Mouse (Mus musculus) cerebellum, postnatal 25 days (tissue): ENCODE measurements around the gene Kcnj14.
A peak's percentile ranks its signal among the peaks of the same experiment; 100 is the strongest.

Experiments
- DNase-seq, 2 experiments: peaks; one replicate each; pipeline ENCODE4 v3.0.0; 2021; ENCODE audit warnings: mixed read lengths in 2 of 2

The Kcnj14 gene

DNA sequence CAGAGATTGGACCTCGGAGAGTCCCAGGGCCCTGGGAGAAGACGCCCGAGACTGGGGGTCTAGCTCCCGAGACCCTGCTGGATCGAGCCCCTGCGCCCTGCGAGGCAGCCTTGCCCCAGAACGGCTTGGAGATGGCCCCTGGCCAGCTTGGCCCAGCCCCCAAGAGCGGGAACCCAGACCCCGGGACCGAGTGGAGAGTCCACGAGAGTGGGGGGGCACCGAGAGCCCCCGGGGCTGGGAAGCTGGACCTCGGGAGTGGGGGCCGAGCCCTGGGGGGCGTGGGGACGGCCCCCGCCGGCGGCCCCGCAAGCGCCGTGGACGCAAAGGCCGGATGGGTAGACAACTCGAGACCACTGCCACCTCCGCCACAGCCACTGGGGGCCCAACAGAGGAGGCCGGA lies 29.6 kb downstream of the Kcnj14 start:
- DNase-seq: peak in 1 of 2 experiments; percentile 47

DNA sequence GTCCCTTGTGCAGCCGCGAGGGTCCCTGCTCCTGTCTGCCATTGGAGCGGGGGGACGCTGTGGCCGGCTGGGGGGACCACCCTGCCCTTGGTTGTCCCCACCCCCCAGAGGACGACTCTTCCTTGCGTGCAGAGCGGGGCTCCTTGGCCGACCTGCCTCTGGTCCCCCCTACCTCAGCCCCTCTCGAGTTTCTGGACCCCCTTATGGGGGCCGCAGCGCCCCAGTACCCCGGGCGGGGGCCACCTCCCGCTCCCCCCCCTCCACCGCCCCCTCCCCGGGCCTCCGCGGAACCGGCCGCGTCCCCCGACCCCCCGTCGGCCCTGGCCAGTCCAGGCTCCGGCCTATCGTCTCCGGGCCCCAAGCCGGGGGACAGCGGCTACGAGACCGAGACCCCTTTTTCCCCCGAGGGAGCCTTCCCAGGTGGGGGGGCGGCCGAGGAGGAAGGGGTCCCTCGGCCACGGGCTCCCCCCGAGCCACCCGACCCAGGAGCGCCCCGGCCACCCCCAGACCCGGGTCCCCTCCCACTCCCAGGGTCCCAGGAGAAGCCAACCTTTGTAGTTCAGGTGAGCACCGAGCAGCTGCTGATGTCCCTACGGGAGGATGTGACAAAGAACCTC lies 30.5 kb downstream of the Kcnj14 start:
- DNase-seq: peak in 1 of 2 experiments; percentile 26

DNA sequence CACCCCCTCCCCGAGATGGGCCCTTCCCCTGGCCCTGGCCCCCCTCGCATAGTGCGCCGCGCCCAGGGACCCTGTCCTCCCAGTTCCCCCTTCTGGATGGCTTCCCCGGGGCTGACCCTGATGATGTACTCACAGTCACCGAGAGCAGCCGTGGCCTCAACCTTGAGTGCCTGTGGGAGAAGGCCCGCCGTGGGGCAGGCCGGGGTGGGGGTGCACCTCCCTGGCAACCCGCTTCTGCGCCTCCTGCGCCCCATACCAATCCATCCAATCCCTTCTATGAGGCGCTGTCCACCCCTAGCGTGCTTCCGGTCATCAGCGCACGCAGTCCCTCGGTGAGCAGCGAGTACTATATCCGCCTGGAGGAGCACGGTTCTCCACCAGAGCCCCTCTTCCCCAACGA lies 31.3 kb downstream of the Kcnj14 start:
- no peak for DNase-seq

DNA sequence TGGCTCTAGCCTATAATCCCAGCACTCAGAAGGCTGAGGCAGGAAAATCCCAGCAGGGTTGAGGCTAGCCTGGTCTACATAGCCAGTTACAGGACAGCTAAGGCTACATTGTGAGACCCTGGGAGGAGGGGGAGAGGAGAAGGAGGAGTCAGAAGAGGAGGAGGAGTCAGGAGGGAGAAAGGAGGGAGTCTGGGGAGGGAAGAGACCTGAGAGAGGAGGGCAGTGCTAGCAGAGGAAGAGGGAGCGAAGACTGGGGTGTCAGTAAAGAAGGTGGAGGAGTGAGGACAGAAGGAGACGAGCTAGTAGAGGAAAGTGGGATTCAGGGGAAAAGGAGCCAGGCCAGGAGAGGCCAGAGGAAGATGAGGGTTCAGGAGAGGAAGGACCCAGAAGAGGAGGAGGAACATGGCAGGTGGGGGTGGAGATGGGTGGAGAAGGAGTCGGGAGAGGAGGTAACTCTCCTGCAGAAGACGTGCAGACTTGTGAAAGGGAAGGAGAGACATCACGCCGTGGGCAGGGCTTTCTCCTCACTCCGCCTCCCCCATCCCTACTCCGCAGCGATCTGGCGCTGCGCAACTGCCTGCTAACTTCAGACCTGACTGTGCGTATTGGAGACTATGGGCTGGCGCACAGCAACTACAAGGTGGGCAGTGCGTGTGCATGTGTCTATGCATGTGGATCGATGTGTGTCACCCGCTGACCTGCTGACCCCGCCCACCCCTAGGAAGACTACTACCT lies 32.7 kb downstream of the Kcnj14 start:
- peak in 1 of 2 experiments; percentile 6 for DNase-seq

DNA sequence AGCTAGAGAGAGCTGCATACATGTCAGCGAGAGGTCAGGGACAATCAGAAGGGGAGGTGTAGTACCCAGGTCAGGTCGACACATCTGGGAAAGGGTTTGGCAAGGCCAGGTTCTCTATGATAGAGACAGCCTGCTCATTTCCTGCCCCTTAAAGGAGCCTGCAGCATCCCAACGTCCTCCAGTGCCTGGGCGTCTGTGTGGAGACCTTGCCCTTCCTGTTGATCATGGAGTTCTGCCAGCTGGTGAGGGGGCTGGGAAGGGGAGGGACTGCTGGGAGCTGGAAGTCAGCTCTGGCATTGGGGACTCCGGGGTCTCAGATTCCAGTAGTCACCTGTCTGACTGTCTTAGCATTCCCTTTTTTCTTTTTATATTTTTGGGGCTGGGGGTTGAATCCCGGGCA lies 33.9 kb downstream of the Kcnj14 start:
- DNase-seq: peak in 1 of 2 experiments; percentile 10

DNA sequence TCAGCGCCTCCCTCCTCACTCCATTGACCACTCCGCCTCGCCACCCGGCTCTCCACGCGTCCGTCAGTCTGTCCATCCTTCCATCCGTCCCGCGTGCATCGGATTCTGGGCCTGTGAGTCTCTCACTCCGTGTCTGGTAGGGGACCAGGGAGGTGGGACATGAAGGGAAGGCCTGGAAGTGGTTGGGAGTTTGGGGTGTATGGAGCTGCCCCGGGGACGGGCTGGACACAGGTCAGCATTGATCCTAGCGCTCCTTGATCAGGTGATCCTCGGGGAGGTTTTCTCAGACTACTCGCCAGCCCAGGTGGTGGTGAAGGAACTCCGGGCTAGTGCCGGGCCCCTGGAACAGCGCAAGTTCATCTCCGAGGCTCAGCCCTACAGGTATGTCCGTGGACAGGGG lies 36.9 kb downstream of the Kcnj14 start:
- DNase-seq: peak in 1 of 2 experiments; percentile 41

DNA sequence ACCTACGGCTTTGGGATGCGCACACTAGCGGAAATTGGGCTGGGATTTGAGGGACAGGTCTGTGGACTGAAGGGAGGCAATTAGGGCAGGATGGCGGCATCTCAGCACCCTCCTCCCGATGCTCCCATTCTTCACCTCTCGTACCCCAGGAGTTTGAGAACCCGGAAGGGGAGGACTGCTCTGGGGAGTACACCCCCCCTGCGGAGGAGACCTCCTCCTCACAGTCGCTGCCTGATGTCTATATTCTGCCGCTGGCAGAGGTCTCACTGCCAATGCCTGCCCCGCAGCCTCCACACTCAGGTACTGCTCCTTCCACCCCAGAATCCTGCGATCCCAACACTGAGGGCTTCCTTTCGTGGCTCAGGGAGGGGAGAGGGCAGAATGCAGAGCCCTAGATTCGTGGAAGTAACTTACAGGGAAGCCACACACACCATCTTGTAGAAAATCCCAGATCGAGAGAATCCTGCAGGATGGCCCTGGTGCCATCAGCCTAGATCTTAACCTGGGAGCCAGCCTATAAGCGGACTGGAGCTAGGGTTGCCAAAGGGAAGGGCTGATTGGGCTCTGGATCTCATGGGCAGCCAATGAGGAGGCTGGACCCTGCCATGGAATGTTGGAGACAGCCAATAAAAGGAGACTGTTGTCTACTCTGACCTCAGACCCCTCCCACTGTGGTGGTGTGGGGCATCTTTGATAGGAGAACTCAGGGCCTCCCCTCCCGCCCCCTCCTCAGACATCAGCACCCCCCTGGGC lies 37.7 kb downstream of the Kcnj14 start:
- peak; percentile 70 to 79 for DNase-seq

DNA sequence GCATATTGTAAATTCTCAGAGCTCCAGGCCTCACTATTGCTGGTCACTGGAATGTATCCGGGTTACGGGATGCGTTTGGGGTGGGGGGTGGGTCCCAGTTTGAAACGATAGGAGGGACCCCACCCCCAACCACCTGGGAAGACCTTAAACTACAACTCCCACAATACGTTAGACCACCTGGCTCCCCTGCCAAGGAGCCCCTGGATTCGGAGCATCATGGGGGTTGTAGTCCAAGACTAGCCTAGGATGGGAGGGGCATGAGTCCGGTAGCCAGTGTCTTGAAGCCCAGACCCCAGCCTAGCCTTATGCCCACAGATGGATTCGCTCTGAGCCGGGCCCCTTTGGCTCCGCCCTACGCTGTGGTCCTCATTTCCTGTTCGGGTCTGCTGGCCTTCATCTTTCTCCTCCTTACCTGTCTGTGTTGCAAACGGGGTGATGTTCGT lies 38.4 kb downstream of the Kcnj14 start:
- peak; percentile 77 to 84 for DNase-seq

DNA sequence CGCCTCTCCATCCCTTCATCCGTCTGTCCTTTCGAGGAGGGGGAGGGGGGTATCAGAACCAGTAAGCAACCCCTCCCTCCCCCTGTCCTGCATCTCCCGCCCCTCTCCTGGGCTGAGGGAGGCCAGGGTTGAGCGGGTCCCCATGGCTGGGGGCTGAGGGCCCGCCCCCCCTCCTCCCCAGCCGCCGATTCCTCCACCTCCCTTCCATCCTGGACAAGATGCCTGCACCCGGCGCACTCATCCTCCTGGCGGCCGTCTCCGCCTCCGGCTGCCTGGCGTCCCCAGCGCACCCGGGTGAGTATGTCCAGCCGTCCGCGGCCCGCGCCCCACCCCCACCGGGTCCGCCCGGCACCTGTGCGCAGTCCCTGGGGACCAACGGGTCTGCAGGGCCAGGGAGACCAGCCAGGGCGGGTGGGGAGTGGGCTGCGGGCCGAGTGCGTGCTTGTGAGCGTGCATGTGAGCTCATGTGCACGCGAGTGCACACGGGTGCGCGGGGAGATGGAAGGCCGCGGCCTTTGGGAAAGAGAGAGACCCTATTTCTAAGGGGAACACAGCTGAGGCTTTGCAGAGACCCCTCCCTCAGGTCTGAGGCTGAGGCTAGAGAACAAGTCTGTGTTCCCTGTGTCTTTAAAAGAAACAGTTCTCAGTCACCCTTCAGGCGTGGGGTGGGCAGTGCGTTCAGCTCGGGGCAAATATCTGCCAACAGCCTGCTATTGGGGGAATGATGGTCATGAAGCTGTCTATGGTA lies 39.0 kb downstream of the Kcnj14 start:
- peak; percentile 71 to 81 for DNase-seq

DNA sequence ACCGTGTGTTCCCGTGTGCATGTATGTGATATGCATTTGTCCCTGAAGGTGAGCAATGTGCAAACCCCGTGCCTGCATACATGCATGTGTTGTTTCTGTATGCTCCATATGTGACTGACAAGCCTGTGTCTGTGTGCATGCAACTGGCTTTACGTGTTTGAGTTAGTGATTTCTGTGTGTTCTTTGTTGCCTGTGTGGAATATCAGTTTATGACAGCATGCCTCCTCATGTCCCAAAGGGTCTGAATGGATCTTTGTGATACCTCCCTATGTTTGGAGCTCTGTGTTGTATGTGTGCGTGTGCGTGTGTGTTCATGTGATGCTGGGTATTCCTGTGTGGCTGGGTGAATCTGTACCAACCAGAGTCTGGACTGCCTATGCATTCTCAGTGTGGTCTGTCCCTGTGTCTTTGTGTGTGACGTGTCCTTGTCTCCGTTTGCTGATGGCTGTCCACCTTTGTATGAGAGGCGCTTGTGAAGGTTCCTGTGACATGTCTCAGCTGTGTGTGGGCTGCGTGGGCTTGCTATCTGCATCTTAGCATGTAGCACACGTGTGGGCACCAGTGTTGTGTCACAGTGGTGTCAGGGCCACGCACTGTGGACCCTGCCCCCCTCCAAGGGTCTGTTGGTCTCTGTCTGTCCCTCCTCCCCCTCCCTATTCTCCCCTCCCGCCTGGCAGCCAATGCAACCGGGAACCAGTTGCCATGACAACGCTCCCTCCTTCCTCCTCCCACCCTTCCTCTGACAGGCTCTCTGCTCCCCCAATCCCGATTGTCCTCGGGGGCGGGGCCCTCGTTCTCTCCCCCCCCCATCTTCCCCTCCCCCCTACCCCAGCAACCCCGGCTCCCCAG lies 39.8 kb downstream of the Kcnj14 start, which contains the start of gene Sult2b1:
Gene Sult2b1 (minus strand): TSS at position 146 of the 849 bp plus-strand sequence.
- peak; percentile 91 to 96 for DNase-seq

DNA sequence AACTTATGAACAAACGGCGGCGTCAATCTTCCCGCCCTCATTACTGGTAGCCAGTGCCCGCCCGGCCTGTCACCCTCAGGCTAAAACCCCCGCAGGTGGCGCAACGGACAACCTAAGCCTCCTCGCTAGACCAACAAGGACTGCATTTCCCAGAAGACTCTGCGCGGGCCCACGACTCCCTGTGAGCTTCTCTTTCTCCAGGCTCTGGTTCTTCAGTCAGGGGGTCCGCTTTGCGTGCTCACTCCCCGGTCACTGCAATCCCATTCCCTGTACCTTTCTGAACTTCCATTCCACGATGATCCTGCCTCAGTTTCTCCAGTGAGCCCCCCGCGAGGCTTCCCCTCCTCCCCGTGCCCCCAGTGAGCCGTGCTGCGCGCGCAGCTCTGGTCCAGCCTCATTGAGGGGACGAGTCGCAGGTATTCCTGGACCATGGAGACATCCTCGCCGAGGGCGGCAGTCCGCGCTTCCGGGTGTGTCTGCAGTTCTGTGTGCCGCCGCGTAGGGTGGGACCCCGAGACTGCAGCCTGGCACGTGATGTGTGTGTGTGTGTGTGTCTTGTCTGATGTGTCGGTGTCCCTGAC lies 41.0 kb downstream of the Kcnj14 start, which contains the start of gene Lmtk3:
Gene Lmtk3 (plus strand): TSS at position 228 of the 581 bp plus-strand sequence.
- DNase-seq: peak; percentile 91 to 92

DNA sequence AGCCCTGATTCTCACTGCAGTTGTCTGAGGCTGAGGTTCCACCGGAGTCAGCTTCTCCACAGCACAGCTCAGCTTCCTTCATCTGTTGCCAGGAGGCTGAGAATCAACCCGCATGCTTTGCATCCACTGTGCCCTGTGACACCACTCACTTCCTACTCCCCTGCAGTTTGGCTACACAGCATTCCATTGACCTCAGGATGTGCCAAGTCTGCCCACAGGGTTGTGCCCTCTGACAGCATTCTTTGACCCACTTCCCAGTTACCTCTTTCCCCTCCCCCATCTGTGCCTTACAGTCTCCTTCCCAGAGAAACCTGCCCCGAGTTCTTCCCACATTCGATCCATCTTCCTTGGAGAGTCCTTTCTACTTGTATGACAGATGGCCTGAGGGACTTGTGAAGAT lies 42.3 kb downstream of the Kcnj14 start:
- no peak for DNase-seq

DNA sequence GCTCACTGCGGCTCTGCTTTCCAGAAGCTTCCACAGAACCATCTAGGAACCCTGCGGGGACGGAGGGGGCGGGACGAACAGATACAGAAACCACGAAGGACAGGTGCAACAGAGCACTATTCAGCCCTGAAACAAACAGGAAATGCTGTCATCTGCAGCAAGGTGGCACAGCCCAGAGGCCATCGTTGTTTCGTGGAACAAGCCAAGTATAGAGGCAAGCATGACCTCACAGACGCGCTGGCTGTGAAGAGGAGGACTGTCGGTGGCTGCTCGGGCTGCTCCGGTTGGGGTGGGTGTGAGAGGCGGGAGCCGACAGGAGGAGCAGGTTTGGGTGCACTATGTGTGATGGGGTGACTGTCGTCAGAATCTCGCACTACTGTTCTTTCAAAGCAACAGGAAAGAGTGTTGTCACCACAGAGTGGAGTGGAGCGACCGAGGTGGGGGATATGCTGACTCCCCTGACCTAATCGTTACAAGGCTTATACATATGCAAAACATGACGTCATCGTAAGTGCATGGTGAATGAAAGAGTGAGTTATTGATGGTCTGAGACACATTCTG lies 45.4 kb downstream of the Kcnj14 start:
- peak in 1 of 2 experiments; percentile 21 for DNase-seq

DNA sequence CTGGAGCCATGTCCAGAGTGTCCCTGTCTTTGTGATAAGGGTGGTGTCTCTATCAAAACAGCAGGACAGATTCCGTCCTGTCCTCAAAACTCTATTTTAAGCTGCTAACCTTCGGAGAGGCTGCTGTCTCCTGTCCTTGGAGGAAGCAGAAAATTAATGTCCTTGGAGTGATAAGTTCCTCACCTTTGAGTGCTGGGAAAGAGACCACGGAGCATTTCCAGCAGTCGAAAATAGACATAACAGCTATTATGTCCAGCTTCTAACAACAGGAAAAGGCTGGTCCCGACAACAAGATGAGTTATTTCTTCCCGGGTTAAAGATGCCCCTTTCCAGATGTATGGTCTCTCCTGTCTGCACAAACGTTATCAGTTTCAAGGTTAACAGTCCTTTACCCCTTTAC lies 49.3 kb downstream of the Kcnj14 start:
- DNase-seq: no peak

DNA sequence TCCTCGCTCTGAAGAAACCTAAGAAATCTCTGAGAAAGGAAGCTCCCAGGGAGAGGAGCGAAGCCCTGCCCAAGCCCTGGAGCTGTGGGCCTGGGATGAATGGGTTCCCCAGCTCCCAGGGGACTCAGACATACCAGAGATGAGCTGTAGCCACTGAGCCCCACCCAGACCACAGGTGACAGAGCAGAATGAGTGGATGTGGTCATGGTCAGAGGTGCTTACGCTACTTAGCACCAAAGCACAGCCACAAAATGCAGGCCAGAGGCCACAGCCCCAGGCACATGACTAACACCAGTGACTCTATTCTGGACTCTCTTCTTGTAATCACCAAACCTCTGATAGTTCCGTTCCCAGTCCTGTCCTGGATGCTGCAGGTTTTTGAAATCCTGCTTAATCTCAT lies 53.5 kb downstream of the Kcnj14 start:
- DNase-seq: no peak

DNA sequence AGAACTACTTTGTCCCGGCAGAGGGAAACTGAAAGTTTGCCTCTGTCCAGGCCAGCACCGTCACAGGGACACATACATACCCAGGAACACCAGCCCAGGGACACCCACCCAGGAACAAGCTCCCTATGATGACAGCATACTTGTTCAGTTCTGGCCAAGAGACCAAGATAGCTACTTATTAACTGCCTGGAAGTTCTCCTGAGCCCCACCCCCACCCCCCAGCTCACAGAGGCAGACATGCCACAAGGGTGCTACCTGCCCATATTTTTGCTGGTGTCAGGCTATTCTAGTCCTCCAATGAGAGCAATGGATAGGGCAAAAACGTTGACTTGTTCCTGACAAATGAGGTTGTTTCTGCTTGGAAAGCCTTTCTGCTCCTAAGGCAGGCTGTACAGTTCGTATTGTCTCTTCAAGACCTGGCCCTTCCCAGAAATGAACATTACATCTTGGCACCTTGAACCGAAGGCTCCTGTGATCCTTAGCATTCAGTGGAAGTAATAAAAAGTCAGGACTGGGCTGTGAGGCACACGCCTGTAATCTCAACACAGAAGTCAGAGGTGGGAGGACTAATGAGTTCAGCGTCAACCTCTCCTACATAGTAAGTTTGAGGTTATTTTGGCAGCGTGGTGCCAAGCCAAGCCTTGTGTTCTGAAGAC lies 54.0 kb downstream of the Kcnj14 start:
- DNase-seq: no peak

DNA sequence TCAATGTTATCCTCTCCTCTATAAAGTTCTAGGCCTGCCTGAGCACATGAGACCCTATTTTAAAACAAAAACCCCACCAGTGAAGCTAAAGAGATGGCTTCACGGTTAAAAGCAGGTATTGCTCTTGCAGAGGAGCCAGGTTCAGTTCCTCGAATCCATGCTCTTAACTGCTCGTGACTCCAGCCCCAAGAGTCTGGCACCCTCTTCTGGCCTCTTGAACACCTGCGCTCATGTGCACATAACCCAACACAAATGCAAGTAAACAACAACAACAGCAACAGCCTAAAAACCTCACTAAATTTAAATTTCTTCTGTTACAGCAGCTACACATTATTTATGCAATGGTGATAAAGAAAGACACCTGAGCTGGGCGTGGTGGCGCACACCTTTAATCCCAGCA lies 57.1 kb downstream of the Kcnj14 start:
- no peak for DNase-seq

DNA sequence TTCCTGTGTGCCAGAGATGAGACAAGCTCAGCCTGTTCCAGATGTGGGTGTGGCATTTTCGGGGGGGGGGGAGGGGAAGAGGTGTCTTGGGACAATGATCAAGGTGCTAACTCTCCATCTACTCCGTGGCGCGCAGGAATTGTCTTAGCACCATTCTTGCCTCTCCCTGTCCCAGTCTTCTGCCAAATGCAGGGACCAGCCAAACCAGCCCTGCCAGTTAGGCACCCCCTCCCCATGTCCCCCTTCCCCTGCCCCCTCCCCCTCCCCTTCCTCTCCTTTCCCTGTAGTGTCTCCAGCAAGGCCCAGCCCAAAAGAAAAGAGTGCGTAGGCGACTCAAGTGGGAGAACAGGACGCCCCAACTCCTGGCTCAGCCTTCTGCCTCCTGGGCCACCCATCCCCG lies 57.8 kb downstream of the Kcnj14 start:
- no peak for DNase-seq
